Mouse (Mus musculus) frontal cortex, adult (tissue): ENCODE data around the gene Hmgb1.

Source experiments
- ATAC-seq: cut with Nextera tagmentation; 2 replicates; pipeline ENCODE4 v1.9.2; 2017; ENCODE audit warnings: mild to moderate bottlenecking, moderate library complexity, mixed read lengths; ENCODE audit not compliant: low TSS enrichment

The Hmgb1 gene

DNA sequence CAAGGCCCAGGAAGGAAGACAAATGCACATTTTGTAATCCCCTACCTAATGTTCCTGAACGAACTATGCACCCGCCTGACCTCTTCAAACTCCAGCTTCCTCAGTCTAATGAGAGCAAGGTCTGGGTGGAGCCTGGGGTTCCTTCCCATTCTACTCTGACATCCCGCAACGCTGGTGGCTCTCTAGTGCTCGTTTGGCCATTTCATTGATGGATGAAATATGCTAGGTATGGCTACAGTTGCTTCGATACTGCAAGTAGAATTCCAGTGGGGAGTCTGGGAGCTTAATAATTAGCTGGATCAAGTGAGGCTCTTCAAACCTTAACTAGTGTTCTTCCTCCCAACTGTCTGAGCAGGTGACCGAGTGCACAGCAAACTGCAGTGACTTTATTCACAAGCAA, 163.2 kb downstream of the Hmgb1 start:
- ATAC-seq = no peak

DNA sequence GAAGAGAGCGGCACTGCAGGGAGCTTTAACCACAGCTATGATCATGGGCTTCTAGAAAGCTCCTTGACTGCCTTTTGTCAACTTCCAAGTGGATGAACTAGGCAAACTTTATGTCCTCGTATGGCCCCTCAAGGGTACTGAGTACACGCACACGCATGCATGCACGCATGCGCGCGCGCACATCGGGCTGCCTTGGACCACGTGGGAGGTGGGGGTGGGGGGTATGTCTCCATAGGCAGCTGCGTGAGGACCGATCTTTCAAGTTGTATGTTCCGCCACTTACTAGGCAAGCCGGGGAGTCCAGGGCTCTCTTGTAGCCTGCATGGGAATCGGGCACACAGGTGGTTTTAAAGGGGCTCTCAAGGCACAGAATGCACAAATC, 163.6 kb downstream of the Hmgb1 start:
- ATAC-seq = peak; percentile 51; the same call in 1 of the 2 replicates

DNA sequence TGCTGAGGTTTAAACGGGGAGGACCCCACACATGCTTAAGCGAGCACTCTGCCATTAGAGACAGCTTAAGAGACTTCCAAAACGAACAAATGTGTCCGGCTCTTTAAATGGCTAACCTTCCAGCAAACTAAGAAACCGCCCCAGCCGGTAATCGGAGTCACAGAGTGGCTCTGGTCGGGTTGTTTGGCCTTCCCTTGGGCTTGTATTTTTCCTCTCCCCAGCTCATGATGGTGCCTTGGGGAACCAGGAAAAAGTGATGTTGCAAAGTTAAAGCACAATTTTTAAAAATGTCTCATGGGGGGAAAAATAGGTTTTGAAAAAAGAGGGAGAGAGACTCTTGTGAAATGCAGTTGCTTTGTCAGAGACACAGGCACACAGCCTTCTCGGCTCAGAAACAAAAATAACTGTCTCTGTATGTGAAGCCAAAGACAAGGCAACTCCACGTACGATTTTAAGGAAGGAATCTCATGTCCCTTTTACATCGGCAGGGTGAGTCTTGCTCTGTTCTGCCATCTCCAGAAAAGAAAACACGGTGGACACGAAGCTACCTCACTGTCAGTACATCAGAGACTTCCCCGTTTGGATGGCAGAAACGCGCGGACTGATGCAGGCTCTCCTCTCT, 164.1 kb downstream of the Hmgb1 start:
- peak; percentile 78 for ATAC-seq

DNA sequence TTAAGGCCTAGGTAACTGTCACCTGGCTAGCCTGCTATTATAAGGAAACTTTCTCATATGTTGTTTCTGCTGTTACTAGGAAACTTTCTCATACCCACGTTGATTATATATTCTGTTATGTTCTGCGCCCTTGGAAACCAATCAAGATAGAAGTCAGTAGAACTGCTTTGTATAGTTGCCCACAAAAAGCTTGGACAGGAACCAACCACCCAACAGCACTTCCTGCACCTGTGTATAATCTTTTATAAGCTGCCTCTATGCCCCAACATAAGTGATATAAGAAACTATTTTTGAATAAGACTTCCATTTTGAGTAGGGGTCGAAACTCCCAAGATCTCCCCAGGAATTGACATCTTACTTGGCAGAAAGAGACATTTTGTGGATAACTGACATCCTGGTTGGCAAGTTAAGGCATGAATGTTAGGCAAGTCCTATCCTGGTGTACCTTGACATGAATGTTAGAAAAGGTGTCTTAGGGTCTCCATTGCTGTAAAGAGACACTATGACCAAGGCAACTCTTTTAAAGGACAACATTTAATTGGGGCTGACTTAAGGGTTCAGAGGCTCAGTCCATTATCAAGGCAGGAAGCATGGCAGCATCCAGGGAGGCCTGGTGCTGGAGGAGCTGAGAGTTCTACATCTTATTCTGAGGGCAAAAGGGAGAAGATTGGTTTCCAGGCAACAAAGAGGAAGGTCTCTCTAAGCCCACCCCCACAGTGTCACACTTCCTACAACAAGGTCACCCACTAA, 166.4 kb downstream of the Hmgb1 start:
- no peak for ATAC-seq

DNA sequence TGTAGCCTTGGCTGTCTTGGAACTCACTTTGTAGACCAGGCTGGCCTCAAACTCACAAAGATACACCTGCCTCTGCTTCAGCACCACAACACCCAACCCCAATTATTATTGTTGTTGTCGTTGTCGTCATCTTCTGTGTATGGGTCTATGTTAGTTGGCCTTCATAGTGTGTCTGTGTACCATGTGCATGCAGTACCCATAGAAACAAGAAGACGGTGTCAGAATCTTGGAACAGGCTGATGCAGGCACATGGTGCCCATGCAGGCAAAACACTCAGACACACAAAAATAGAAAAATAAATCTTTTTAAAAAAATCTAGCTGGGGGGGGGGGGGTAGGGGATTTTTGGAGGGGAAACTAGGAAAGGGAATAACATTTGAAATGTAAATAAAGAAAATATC, 167.1 kb downstream of the Hmgb1 start:
- no peak for ATAC-seq

DNA sequence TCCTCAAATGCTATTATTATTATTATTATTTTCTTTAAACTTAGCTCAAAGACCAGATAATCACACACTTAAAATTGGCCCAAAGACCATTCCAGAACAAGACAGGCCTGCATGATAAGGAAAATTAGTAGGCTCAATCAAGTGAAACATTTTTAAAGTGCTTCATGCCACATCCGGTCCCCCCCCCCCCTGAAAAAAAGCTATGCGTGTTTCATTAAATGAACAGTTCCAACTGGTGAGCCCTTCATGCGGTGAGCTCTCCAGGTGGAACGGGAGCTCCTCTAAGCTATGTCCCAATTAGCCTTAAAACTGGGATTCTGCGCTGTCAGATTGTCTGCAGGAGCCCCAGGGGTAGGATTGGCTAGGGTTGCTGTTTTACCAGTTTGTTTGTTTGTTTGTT, 168.0 kb downstream of the Hmgb1 start:
- no peak for ATAC-seq

DNA sequence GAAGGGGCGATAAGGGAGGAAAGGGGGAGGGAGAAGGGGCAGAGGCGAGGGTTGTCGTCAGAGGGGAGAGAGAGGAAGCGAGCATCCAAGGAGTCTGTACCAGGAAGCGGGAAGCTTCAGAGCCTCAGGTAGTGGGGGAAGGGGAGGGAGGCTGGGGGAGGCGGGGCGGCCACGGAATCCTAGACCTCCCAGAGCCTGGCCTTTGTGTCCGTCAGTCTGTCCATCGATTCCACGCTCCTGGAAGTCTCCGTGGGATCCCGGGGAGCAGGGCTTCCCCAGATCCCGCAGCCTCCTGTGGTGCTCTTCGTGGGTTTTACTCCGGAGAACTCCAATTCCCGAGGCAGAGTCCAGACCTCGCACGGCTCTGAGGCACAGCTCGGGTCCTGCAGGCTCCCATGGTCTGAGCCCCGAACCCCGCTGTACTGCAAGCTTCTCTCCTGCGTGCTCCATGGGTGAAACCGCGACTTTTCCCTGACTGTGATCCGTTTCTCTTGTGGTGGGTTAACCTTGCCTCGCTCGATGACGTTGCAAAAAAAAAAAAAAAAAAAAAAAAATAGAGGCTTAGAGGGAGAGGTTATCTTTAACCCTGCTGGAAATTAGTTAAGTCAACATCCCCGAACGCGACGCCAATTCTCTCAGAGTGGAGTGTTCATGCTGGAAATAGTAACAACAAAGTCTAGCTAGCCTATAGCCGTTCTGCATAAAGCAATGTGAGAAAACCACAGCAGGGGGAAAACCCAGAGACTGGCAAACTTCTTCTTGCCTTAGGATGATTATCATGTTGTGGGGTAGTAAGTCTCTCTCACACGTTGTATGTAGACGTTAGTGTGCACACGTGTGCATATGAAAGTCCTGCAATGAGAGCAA, 168.7 kb downstream of the Hmgb1 start:
- ATAC-seq = peak; percentile 32; the same call in 1 of the 2 replicates

DNA sequence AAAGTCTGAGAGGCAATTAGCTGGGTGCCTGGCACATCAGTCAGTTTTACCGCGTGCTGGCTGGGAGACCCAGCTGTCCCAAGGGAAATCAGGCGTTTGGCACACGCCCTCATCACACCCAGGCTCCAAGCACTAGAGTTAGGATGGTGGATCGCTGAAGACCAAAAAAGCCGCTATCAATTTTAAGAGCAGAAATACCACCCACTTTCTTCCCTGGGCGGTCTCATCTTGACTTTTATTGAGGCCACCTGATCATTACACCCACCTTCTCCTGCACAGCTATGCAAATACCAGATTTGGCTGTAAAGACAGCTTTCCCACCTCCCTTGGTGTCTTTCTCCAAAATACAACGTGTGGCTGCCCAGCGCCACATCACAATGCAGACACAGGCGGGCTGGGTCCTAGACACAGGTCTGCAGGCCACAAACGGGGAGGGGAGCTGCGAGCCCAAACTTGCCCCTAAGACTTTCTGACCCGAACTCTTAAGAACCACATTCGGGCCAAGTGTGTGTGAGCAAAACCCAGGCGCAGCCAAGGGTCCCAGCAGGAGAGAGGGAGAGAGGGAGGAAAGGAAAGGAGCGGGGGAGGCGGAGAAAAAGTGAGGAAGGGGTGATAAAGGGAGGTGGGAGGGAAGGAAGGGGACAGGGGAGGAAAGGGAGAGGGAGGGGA, 169.6 kb downstream of the Hmgb1 start:
- peak; percentile 69 for ATAC-seq

DNA sequence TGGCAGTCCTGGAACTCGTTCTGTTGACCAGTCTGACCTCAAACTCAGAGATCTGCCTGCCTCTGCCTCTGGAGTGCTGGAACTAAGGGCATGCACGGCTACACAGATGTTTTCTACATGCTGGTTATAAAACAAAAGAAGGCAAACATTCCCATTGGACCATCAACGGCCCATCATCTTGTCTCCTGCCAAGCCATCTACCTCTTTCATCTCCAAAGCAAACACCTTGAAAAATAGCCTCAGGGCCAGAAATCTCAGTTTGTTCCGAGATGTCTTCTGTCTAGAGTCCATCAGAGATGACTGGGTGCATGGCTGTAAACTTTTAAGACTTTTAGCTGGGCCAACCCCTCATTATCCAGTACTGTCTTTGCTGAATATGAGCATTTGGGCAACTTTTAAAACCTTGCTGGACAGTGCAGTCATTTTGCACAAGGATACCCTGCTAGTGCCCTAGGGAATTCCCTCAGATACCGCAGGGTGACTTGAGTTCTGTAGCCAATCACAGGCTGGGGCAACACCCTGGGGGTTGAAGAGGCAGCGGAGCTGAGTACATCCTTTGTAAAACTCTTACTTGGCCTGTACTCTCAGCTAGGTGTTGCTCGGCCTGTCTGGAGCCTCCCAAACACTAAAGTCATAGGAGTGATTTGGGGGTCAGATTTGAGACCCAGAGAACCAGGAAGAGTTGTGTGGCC, 170.3 kb downstream of the Hmgb1 start:
- ATAC-seq = no peak

DNA sequence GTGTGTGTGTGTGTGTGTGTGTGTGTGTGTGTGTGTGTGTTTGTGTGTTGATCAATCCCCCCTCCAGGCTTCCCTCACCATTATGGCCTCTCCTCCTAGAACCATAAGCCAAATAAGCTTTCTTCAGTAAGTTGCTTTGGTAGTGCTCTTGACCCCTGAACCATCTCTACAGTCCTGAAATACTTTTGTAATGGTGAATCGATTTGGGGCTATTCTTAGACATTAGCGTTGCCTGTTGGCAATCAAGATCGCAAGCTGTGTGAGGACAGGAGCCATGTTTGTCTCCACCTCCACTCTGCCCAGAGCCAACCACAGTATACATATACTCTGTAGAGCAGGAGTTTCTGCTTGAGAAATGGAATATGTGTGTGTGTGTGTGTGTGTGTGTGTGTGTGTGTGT, 175.2 kb downstream of the Hmgb1 start:
- no peak for ATAC-seq

DNA sequence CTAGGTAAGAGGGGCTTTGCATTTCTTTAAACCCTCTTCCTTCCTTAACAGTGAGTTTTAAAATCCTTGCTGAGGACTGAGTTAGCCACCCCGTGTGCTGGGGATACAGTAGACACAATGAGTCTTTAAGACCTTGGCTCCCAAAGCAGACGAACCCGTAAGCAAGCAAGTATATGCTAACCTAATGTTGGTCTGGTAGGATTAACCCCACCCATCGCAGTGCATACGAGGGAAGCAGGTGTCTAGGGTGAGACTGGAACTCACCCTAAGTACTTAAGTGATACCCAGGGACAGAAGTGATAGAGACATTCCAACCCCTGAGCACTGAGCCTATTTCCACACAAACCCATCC, 177.0 kb downstream of the Hmgb1 start:
- no peak for ATAC-seq

DNA sequence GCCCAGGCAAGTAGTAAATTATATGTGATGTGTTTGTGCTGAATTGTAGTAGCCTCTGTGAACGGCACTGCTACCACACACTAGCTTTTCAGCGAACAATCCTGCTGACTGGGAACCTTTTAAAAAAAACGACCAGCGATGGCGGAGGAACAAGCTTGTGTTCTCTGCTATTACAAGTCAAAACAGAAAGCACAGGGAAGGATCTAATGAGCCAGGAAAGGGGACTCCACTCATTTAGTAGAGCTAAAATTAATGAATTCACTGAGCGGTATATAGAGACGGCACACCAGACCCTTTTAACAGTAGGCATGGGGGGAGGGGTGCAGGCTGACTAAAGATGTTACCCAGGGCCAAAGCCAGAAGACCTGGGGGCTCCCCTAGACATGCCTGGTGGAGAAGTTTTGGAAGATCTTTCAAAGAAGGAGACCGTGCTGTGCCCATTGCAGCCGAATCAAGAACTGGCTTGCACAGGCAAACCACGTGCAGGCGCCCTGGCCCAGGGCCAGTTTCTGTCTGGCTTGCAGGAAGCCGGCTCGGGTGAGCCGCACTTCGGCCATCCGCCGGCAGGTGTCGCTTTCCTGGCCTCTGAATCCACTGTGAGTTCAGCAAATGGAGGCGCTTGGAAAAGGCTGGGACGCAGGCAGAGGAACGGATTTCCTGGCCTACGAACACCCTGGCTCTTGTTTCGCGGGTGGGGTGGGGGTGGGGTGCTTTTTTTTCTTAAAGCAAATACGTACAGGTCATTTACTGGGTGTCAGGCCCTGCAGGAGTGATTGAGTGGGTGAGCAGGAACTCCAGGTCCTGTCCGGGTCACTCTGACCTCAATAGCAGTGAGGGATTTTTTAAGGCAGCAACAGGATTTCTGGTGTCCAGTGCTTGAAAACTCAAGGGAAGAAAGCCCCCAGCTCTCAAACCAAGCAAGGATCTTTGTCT, 177.7 kb downstream of the Hmgb1 start:
- ATAC-seq = peak; percentile 86

DNA sequence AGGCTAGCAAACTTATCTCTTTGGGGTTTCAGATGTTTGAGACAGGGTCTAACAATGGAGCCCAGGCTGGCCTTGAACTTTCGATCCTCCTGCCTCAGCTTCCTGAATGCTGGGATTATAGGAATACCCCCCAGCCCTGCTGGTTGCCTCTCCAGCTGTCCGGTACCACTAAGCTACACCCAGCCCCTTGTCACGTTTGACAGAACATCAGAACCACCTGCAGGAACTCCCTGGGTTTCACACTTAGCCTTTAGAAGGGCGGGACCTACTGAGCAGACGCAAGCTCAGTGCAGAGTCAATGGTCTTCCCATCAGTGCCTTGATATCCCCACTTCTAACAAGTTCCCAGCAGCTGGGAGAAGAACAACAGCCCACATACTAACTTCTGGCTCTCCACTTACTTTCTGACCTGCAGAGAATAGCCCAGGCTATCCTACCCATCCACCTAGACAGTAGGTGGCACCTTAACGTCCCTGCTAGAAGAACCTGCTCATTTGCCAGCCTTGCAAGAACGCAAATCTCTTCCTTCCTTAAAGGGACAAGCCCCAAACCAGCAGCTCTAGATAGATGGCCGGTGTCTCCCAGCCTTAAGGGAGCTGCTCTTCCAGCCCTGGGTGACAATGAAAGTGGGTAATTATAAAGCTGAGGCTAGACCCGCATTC, 178.5 kb downstream of the Hmgb1 start:
- peak; percentile 31 for ATAC-seq

DNA sequence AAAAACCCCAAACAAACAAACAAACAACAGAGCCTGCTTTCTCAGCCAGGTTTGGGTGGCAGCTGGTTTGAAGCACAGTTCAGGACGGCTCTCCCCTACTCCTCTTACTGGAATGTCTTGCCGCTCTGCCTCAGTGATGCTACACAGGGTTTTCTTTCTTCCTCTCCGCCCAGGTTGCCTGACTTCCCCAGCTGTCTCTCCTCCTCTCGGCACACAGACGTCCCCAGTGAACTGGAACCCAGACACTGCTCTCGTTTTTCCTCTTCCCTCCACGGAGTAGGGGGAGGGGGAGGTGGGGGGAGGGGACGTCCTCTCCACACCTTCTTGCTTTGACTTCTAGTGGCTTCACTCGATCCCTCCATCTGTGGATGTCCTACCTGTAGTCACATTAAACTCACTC, 179.2 kb downstream of the Hmgb1 start:
- no peak for ATAC-seq

DNA sequence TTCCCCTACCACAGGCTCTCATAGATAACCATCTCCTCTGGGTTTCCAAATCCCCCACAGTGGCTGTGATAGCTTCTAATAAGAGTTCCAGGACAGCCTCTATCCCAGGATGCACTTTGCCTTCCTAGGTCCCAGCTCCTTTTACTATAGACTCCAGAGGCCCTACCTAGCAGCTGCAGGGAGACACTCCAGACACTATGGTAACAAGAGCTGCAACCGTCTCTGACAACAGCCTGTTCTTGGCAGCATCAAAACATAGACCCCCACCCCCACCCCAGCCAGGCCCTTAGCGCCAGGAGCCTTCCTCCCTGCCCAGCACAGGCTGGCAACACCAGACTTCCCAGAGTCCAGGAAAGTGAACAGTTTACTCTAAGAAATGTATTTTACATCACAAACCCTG, 181.2 kb downstream of the Hmgb1 start:
- no peak for ATAC-seq

DNA sequence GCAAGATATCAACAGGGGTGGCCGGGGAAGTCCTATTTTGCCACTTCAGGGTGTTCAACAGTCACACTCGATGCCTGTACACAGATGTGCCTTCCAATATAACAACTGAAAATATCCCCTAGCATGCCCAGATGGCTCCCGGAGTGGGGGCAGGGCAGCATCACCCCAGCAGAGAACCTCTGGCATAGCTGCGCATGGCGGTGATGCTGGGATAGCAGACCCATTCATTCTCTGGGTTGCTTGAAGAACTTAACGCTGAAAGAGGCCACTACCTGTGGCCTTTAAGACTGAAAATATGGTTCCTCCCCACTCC, 181.5 kb downstream of the Hmgb1 start:
- ATAC-seq = no peak

DNA sequence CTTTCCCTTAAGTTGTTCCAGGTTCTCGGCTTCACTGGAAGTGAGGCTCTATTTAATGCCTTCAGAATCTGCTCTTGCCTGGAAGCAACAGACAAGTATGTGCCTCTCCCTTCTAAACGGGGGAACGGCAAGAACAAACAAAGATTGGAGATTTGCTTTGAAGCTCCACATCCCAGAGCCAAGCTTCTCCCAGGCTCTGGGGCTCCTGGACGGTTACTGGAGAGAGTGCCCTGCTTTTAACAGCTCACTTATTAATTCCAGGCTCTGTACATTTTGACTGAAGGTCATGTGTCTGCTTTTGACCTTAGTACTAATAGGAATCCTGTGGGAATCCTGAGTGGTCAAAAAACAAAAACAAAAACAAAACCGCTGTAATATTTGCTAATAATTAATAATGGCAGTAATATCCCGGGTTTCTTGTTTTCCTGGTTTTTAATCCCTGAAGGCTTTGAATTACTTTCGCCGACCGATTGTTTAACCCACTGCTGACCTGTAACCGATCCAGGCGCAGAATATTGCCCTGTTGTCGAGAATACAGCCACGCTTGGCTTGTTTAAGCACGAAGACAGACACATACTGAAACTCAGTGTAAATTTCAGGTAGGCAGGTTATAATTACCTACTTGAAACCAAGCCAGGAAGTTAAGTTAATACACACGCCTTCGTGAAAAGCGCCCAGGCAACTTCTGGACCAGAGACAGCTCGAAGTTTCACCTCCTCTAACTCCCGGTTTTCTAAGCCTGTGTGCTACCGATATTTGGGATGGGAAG, 182.1 kb downstream of the Hmgb1 start:
- no peak for ATAC-seq

DNA sequence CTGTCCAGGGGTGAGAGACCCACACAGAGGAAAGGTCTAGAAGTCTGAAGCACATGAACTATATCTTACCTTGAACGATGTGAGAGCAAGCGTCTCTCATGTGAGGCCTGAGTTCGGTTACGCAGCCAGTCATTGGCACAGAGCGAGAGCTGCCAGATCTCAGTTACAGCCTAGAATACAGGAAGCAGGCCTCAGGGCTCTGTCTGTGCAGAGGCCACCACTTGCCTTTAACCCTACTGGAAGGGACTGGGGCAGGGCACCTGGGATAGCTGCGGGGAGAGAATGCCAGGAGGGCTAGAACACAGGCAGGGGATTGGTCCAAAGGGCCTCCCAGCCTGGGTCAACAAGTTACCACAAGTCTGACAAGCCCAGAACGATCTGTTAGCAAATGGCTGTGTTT, 184.5 kb downstream of the Hmgb1 start:
- ATAC-seq = no peak

DNA sequence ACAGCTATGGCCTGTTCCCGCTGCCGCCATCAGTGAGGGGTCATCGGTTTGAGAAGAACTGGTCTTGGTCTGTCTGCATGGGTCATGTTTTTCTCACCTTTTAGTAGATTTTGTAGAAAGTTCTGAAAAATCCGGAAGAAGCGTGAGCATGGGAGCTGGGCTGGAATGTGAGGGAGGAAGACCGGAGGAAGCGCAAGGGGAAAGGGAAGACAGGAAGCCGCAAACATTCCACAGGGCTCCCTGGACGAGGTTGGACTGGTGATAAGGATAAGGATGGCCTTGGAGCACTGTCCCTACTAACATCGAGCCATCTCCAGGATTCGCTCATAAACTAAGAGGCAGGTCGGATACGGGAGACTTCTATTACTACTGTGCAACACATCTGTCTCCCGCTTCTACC, 185.8 kb downstream of the Hmgb1 start:
- ATAC-seq = no peak

DNA sequence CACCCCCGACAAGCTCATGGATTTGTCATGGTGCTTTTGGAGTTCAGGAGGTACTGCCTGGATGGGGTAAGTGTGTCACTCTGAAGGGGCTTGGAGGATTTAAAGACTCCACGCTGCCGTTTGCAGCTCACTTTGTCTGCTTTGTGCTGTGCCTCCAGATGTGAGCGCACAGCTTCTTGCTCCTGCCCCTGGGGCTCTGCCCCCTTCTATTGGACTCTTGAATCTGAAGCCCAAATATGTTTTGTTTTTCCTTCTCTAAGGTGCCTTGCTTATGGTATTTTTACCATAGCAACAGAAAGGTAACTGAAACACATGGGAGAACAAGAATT, 187.6 kb downstream of the Hmgb1 start:
- ATAC-seq = no peak
